Mouse (Mus musculus): ENCODE measurements around the gene Mas1.

DNA sequence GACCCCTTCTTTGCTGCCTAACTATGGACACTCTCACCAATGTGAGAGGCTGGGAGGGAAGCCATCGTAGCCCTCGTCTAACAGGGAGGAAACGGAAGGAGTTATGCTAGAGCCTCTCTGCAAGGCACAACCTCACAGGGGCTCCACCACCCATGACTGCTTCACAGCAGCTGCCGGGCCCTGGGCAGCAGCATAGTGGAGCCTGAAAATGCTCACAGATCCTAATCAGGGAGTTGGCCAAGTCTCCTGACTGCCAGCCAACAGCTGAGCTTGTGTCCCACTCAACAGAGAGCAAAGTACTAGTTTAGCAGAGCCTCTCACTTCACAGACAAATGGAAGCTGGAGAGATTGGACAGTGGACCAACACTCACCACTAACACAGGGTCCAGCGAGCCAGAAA lies 21.5 kb downstream of the Mas1 start:
- TF ChIP-seq POLR2A (IDR thresholded peaks at IDR 0.05; ENCODE audit: extremely low read depth, insufficient read depth, low read length) = no peak
- TF ChIP-seq CTCF (IDR thresholded peaks at IDR 0.05; ENCODE audit: extremely low read depth, insufficient read depth, low read length) = no peak

All from cortical plate, adult 2 months (tissue).